Mouse (Mus musculus): ENCODE results near the gene Ltb4r2. TPM values are rescaled to one million over a fixed set of nuclear protein-coding genes. Genes with fewer than 3 reads are reported as not detected.
A peak's percentile ranks its signal among the peaks of the same experiment; 100 is the strongest.

Ltb4r2 gene
- polyA plus RNA-seq, 1 experiment from 2014 or later = 0.36 TPM

GRCm38 (mm10) chr14:55733889-55734288, 27.3 kb upstream of the Ltb4r2 start:
- Histone ChIP-seq H3K9me3 (ENCODE audit: control insufficient read depth, low read length) (no peaks in the 10 kb centered on the region), H3K36me3 (replicated peaks; ENCODE audit: control insufficient read depth, insufficient read depth) (peaks cover 5% of the 10 kb centered on the region), H3K4me2 (replicated peaks) (no peak overlapping the region), H3K27ac (no peak overlapping the region), H3K9ac (no peak overlapping the region), H3K4me1 (replicated peaks; ENCODE audit: control insufficient read depth, insufficient read depth, low read length) (no peaks in the 10 kb centered on the region), H3K4me3 (replicated peaks; ENCODE audit: low read length) (no peak overlapping the region), H3K27me3 (ENCODE audit: control insufficient read depth, insufficient read depth, low read length) (no peaks in the 10 kb centered on the region)
- WGBS = 75% methylated on average over 10 of the region's 10 CpGs
- DNase-seq (ENCODE audit: low spot score) = no peak
- ATAC-seq (ENCODE audit: low FRiP score) = no peak

- no peak for DNase-seq (ENCODE audit: low spot score)
- WGBS = 81% methylated on average over 7 of the region's 7 CpGs
- ATAC-seq (ENCODE audit: low FRiP score) = no peak
- Histone ChIP-seq H3K4me1 (replicated peaks; ENCODE audit: control insufficient read depth, insufficient read depth, low read length) (no peaks in the 10 kb centered on the region), H3K27me3 (ENCODE audit: control insufficient read depth, insufficient read depth, low read length) (no peaks in the 10 kb centered on the region), H3K4me3 (replicated peaks; ENCODE audit: low read length) (no peak overlapping the region), H3K27ac (no peak overlapping the region), H3K9me3 (ENCODE audit: control insufficient read depth, low read length) (no peaks in the 10 kb centered on the region), H3K9ac (no peak overlapping the region), H3K36me3 (replicated peaks; ENCODE audit: control insufficient read depth, insufficient read depth) (peaks cover 13% of the 10 kb centered on the region), H3K4me2 (replicated peaks) (no peak overlapping the region)
Observed at GRCm38 (mm10) chr14:55734869-55735268, 26.4 kb upstream of the Ltb4r2 start.

GRCm38 (mm10) chr14:55735334-55735733, 25.9 kb upstream of the Ltb4r2 start:
- no peak overlapping the region for H3K4me2 ChIP-seq (replicated peaks)
- WGBS = 69% methylated on average over 3 of the region's 3 CpGs

GRCm38 (mm10) chr14:55735758-55736157, 25.5 kb upstream of the Ltb4r2 start:
- no peak overlapping the region for H3K4me2 ChIP-seq (replicated peaks)
- H3K9me3 ChIP-seq (ENCODE audit: control insufficient read depth, low read length) = no peaks in the 10 kb centered on the region
- no peak overlapping the region for H3K4me3 ChIP-seq (replicated peaks; ENCODE audit: low read length)
- no peak overlapping the region for H3K9ac ChIP-seq
- ATAC-seq (ENCODE audit: low FRiP score) (no peak), DNase-seq (ENCODE audit: low spot score) (no peak)
- H3K27ac ChIP-seq = no peak overlapping the region
- peaks cover 22% of the 10 kb centered on the region for H3K36me3 ChIP-seq (replicated peaks; ENCODE audit: control insufficient read depth, insufficient read depth)
- WGBS = 79% methylated on average over 4 of the region's 4 CpGs
- no peaks in the 10 kb centered on the region for H3K4me1 ChIP-seq (replicated peaks; ENCODE audit: control insufficient read depth, insufficient read depth, low read length)
- no peaks in the 10 kb centered on the region for H3K27me3 ChIP-seq (ENCODE audit: control insufficient read depth, insufficient read depth, low read length)

More at GRCm38 (mm10) chr14:55735334-55735733, 25.9 kb upstream of the Ltb4r2 start:
- H3K4me1 ChIP-seq (replicated peaks; ENCODE audit: control insufficient read depth, insufficient read depth, low read length) = no peaks in the 10 kb centered on the region
- DNase-seq (ENCODE audit: low spot score) (no peak), ATAC-seq (ENCODE audit: low FRiP score) (no peak)
- H3K9ac ChIP-seq = no peak overlapping the region
- H3K27ac ChIP-seq = no peak overlapping the region
- H3K4me3 ChIP-seq (replicated peaks; ENCODE audit: low read length) = no peak overlapping the region
- H3K9me3 ChIP-seq (ENCODE audit: control insufficient read depth, low read length) = no peaks in the 10 kb centered on the region
- peaks cover 17% of the 10 kb centered on the region for H3K36me3 ChIP-seq (replicated peaks; ENCODE audit: control insufficient read depth, insufficient read depth)
- H3K27me3 ChIP-seq (ENCODE audit: control insufficient read depth, insufficient read depth, low read length) = no peaks in the 10 kb centered on the region

- ATAC-seq (ENCODE audit: low FRiP score) = no peak
- 89% methylated on average over 9 of the region's 9 CpGs for WGBS
- Histone ChIP-seq H3K4me2 (replicated peaks) (no peak overlapping the region), H3K27ac (no peak overlapping the region), H3K9ac (no peak overlapping the region), H3K4me3 (replicated peaks; ENCODE audit: low read length) (no peak overlapping the region), H3K36me3 (replicated peaks; ENCODE audit: control insufficient read depth, insufficient read depth) (peaks cover 29% of the 10 kb centered on the region), H3K9me3 (ENCODE audit: control insufficient read depth, low read length) (no peaks in the 10 kb centered on the region), H3K27me3 (ENCODE audit: control insufficient read depth, insufficient read depth, low read length) (no peaks in the 10 kb centered on the region), H3K4me1 (replicated peaks; ENCODE audit: control insufficient read depth, insufficient read depth, low read length) (no peaks in the 10 kb centered on the region)
- no peak for DNase-seq (ENCODE audit: low spot score)
Observed at GRCm38 (mm10) chr14:55737086-55737687, 24.0 kb upstream of the Ltb4r2 start.

GRCm38 (mm10) chr14:55743711-55744110, 17.5 kb upstream of the Ltb4r2 start:
- H3K36me3 ChIP-seq (replicated peaks; ENCODE audit: control insufficient read depth, insufficient read depth) = peaks cover 31% of the 10 kb centered on the region
- H3K27me3 ChIP-seq (ENCODE audit: control insufficient read depth, insufficient read depth, low read length) = no peaks in the 10 kb centered on the region
- 20% methylated on average over 10 of the region's 10 CpGs for WGBS
- 0 out of 2 replicates have a peak overlapping the region, but pooled peaks have one; percentile 5 for H3K4me2 ChIP-seq (replicated peaks)
- H3K9me3 ChIP-seq (ENCODE audit: control insufficient read depth, low read length) = no peaks in the 10 kb centered on the region
- H3K27ac ChIP-seq = no peak overlapping the region
- H3K9ac ChIP-seq = no peak overlapping the region
- peak; percentile 94 for DNase-seq (ENCODE audit: low spot score)
- ATAC-seq (ENCODE audit: low FRiP score) = peak; percentile 69; the same call in 1 of the 2 replicates
- peaks cover 16% of the 10 kb centered on the region for H3K4me1 ChIP-seq (replicated peaks; ENCODE audit: control insufficient read depth, insufficient read depth, low read length)
- no peak overlapping the region for H3K4me3 ChIP-seq (replicated peaks; ENCODE audit: low read length)

- H3K4me2 ChIP-seq (replicated peaks) = peak within 1 kb of the TSS; percentile 96
Observed at GRCm38 (mm10) chr14:55745180-55745860, 15.9 kb upstream of the Ltb4r2 start, which contains the start of the genes Dhrs1 and Nop9. TSS of gene Dhrs1 (minus strand) at chr14:55745690. TSS of gene Nop9 (plus strand) at chr14:55745693.

GRCm38 (mm10) chr14:55745861-55746237, 15.4 kb upstream of the Ltb4r2 start:
- Histone ChIP-seq H3K4me2 (replicated peaks) (peak overlapping the region; percentile 96), H3K4me3 (replicated peaks; ENCODE audit: low read length) (peak overlapping the region; percentile 85), H3K9me3 (ENCODE audit: control insufficient read depth, low read length) (no peaks in the 10 kb centered on the region), H3K27ac (no peak overlapping the region), H3K9ac (peak overlapping the region; percentile 75), H3K27me3 (ENCODE audit: control insufficient read depth, insufficient read depth, low read length) (no peaks in the 10 kb centered on the region), H3K4me1 (replicated peaks; ENCODE audit: control insufficient read depth, insufficient read depth, low read length) (peaks cover 16% of the 10 kb centered on the region), H3K36me3 (replicated peaks; ENCODE audit: control insufficient read depth, insufficient read depth) (peaks cover 32% of the 10 kb centered on the region)
- DNase-seq (ENCODE audit: low spot score) (no peak), ATAC-seq (ENCODE audit: low FRiP score) (no peak; the same call in 1 of the 2 replicates)
- under 1% methylated on average over 29 of the region's 31 CpGs for WGBS

More at GRCm38 (mm10) chr14:55745180-55745860, 15.9 kb upstream of the Ltb4r2 start, which contains the start of the genes Dhrs1 and Nop9:
- Histone ChIP-seq H3K27ac (no peak within 1 kb of the TSS), H3K9ac (peak within 1 kb of the TSS; percentile 75), H3K9me3 (ENCODE audit: control insufficient read depth, low read length) (no peaks in the 10 kb centered on the region), H3K4me1 (replicated peaks; ENCODE audit: control insufficient read depth, insufficient read depth, low read length) (peaks cover 16% of the 10 kb centered on the region), H3K27me3 (ENCODE audit: control insufficient read depth, insufficient read depth, low read length) (no peaks in the 10 kb centered on the region), H3K36me3 (replicated peaks; ENCODE audit: control insufficient read depth, insufficient read depth) (peaks cover 32% of the 10 kb centered on the region), H3K4me3 (replicated peaks; ENCODE audit: low read length) (peak within 1 kb of the TSS; percentile 85)
- peak; percentile 79 for DNase-seq (ENCODE audit: low spot score)
- ATAC-seq (ENCODE audit: low FRiP score) = peak; percentile 86
- 2% methylated on average over 48 of the region's 48 CpGs for WGBS

DNA sequence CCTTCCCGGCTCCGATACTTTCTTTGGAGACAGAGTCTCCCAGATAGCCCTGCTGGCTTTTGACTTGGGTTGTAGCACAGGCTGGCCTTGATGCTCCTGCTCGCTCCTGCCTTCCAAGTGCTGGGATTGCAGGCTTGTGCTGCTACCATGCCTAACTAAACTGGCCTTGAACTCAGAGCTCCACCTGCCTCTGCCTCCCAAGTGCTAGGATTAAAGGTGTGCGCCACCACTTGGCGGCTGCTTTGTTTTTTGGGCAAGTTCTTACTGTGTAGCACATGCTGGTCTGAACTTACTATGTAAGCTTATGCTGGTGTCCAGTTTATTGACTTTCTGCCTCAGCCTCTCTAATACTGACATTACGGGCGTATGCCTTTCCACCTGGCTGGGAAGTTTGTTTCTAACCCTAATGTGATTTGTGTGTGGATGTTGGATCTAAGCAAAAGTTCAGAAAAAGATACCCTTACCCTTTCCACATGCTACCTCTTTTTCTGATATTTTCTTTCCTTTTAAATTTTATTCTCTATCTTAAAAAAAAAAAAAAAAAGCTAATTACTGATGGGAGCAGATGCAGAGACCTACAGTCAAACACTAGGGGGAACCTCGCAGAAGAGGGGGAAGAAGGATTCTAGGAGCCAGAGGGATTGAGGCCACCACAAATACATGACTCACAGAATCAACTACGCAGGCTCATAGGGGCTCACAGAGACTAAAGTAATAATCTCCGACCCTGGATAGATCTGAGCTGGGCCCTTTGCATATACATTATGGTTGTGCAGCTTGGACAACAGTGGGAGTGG, 14.0 kb upstream of the Ltb4r2 start:
- H3K9me3 ChIP-seq (ENCODE audit: control insufficient read depth, low read length) = no peaks in the 10 kb centered on the region
- H3K4me1 ChIP-seq (replicated peaks; ENCODE audit: control insufficient read depth, insufficient read depth, low read length) = peaks cover 16% of the 10 kb centered on the region
- ATAC-seq (ENCODE audit: low FRiP score) (no peak), DNase-seq (ENCODE audit: low spot score) (no peak)
- no peak overlapping the region for H3K9ac ChIP-seq
- H3K36me3 ChIP-seq (replicated peaks; ENCODE audit: control insufficient read depth, insufficient read depth) = peaks cover 40% of the 10 kb centered on the region
- H3K27ac ChIP-seq = no peak overlapping the region
- no peaks in the 10 kb centered on the region for H3K27me3 ChIP-seq (ENCODE audit: control insufficient read depth, insufficient read depth, low read length)
- peak overlapping the region; percentile 96 for H3K4me2 ChIP-seq (replicated peaks)
- 94% methylated on average over 10 of the region's 10 CpGs for WGBS
- no peak overlapping the region for H3K4me3 ChIP-seq (replicated peaks; ENCODE audit: low read length)

Data from hindbrain, embryonic 14.5 days (tissue).